Mouse (Mus musculus) layer of hippocampus, adult 9-11 months (tissue): ENCODE results near the gene Hpse.

Source experiments
- DNase-seq: peaks from one replicate; pipeline ENCODE4 v3.0.0; 2022

Gene Hpse

DNA sequence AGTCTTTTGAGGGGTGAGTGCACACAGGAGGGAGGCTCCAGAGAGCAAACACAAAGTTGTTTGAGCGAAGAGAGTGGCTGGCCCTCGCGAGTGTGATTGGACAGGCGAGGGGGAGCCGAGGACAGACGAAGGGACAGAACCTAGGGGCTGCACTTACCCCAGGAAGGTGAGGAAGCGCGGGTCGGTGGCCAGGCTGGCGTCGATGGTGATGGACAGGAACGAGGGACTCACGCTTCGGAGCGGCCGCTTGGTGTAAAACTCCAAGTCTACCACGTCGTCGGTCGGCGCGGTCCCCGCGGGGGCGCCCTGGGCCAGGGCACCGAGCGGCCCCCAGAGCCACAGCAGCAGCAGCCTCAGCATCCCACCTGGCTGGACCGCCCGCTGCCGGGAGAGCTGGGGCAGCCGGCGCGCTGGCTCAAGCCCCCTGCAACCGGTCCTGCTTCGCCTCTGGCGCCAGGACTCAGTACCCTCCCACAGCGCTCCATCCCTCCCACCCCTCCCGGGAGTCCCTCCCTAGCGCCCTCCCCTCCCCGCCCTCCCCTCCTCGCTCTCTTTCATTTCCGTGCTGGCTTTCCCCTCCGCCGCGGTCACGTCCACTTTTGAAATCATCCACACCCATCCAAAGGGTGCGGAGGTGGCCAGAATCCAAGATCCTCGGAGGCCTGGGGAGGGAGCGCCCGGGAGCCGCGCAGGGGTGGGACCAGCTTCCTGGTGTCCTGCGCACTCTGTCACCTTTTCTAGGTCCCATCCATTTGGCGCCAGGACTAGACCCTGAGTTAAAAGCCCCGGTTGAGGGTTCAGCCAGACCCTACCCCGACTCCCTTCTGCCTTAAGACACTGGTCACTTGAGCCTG, at the start of gene Hpse:
Hpse (minus strand) TSS at position 482 of the 854 bp plus-strand sequence.
- DNase-seq, result no peak

DNA sequence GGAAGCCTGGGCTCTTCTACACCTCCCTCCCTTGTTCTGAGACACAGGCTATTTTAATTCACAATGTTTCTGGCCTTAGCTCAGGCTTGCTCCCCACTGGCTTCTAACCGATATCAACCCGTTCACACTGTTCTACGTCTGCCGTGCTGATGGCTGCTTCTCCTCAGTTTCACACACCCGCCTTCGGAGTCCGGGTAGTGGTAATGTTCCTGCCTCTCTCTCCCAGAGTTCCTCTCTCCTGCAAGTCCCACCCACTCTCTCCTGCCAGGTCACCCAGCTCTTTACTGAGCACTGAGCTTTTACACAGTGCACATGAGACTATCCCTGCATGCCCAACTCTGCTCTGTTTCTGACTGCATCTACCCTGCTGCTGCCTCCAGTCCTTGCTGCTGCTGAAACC, 46.5 kb upstream of the Hpse start:
- DNase-seq, result no peak

DNA sequence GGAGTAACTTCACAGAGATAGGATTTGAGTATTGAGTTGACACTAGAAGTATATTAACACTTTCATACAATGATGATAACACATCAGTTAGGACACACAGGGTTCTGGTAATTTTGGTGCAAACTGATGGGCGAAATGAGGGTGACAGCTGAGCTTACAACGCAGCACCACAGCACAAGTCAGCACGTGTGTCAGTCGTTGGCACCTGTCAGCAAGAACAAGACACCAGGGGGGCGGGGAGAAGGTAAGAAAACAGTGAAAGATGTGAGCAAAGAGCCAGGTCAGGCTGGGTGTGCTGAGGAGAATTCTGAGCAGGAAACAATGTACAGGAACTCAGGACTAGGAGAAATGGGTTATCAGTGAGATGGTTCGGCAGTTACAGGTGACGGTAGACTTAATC, 42.2 kb upstream of the Hpse start:
- DNase-seq, result no peak

DNA sequence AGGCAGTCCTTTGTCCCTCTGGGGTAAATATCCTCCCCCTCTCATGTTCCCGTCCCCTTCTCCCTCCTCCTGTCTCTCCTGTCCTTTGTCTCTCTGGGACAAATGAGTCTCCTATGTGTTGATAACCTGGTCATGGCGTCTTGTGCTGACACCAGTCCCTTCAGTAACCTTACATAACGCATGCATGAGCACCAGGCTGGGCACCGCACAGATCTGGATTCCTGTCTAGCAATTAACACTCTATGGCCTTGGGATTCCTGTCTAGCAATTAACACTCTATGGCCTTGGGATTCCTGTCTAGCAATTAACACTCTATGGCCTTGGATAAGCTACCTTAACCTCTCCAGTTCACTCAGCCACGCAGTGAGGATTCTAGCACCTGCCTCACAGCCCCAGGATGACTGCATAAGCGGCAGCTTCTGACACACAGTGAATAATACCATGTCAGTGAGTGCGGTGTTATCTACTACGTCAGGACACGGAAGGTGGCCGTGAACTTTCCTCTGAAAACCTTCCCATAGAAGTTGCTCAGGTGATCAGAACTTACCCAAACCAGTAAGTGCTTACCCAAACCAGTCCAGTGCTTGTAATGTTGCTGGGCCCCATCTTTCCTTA, 40.6 kb upstream of the Hpse start:
- DNase-seq, result no peak

DNA sequence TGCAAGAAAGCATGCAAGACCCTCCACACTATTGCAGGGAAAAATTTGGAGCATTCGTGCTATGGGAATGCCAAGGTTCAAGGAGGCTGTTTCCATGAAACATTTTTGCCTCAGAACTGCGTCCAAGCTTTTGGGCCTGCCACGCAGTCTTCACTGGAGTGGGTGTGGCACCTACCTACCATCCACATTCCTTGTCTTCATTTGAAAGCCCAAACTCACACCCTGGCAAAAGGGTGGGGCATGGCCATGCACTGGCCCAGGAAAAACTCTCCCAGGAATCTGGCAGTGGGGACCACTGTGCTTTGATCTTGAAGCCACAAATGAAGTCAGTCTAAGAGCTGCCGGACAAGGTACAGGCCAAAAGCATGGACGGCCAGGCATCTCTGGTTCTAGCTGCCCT, 38.6 kb upstream of the Hpse start:
- DNase-seq, result no peak

DNA sequence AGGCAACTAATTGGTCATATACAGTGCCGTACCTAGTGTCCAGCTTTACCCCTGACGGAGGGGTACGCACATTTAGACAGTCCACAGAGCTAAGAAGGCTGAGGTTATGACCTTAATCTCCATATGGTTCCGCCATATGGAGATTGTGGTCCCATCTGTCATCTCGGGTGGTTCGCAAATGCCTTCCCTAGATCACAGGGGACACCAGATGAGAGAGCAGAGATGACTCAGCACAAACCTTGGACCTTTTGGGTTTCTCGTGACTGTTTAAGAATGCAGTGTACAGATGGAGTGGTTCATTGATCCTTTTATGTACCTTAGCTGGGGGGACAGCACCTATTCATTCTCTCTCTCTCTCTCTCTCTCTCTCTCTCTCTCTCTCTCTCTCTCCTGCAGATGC, 33.9 kb upstream of the Hpse start:
- DNase-seq, result no peak

DNA sequence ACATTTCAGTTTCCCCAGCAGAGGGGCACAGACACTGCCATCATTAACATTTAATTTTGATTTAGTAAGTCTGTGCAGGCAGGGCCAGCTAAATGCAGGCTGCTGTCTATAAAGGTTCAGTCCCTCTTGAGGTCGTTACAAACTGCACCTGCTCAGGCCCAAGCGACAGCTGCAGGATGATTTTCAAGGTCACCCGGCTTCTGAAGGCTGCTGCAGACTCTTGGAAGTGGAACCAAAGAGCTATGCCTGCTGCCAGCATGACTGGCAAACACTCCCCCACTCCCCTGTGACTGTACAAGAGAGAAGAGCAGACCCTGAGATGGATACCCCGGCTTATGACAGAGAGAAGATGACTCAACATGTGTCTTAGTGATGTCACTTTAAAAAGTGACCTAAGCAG, 32.1 kb upstream of the Hpse start:
- no peak for DNase-seq

DNA sequence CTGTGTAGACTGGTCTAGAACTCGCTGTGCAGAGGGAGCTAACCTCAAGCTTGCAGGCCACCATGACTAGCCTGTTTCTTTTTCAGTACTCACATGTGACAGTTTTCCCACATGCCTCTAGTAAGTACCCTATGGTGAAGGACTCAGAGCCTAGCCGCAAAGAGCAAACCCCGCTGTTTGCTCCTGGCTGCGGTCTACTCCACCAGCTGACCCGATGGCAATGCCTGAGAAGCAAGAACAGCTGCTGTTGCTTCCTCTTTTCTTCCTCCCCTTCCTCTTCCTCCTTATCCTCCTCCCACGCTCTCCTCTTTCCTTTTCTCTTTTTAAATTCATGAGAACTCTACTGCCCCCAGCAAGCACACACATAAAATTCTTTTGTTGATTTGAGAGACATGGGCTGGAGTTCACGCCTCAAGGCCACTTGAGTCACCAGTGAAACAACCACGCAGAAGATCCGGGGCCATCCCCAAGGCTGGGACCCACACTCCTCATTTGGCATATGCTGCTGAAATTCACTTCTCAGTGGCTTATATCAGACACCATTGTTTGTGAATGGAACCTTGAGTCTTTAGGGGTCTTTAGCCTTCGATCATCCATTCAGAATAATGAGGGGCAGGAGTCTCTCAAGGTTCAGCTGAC, 31.2 kb upstream of the Hpse start:
- peak; percentile 42 for DNase-seq

DNA sequence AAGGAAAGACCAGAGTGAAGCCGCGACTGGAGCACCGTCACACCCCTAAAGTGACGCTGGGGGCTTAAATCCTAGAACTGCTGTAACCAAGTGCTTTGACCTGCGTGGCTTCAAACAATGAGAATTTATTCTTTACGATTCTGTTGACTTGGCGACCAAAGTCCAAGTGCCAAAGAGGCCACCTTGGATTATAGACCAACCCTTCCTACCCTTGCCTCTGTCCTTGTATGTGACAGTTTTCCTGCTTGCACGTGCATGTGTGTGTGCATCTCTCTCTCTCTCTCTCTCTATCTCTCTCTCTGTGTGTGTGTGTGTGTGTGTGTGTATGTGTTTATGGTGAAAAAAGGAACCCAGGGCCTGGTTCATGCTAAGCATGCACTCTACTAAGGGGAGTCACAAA, 19.3 kb upstream of the Hpse start:
- DNase-seq, result no peak

DNA sequence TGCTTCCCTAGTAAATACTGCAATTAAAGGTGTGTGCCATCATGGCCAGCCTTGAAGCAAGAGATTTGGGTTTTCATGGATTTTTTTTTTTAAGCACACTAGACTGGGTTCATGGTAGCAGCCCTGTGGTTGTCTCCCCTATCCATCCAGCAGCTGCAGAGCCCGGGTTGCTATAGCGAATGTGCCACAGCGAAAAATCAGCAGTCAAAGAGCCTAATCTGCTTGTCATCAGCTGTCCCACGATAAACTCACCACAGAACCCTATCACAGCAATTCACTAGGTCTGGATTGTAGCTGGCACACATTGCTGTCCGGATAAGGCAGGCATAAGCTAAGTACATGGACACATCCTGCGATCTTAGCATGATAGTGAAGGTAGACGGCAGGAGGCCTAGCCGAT, 17.4 kb upstream of the Hpse start:
- no peak for DNase-seq

DNA sequence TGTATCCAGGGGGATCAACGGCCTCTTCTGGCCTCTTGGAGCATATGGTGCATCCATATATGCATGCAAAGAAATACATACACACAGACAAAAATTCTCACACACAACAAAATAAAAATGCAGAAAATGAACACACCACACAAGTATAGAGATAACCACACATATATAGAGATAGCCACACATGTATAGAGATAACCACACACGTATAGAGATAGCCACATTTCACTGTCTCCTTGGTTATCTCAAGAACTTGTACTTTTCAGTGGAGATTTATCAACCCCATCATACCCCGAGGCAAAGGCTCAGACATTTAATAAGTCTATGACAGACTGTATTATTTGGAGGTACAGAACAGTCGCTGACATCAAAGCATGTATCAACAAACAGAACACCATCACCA, 15.0 kb upstream of the Hpse start:
- no peak for DNase-seq

DNA sequence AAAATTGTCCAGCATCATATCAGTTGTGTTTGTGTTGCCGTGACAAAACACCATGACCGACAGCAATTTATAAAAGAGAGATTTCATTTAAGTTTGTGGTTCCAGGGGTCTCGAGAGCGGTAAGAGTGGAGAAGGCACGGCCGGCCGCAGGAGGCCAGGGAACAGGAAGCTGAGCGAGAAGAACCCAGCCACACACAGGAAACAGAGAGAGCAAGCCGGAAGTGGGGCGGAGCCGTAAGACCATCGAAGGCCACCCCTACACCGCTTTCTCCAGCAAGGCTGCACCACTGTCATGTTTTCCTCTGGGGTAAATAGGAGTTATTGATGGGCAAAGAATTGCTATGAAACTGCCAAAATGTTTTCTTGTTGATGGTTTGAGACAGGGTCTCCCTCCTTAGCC, 9.2 kb upstream of the Hpse start:
- DNase-seq, result no peak

DNA sequence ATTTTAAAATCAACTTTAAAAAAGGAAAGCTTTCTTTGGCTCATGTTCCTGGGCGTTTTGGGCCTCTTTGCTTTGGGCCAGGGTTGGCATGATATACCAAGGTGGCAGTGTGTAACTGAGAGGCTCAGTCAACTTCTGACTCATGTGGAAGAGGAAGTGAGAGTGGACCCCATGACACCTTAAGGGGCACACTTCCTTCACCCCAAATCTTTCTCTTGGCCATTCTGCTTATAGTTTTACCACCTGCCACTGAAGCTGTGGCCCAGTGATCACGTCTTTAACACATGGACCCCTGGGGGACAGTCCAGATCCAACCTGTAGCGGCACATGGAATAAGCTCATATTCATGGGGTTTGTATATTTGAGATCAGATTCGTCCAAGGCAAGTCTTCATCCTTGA, 6.5 kb upstream of the Hpse start:
- DNase-seq, result no peak

DNA sequence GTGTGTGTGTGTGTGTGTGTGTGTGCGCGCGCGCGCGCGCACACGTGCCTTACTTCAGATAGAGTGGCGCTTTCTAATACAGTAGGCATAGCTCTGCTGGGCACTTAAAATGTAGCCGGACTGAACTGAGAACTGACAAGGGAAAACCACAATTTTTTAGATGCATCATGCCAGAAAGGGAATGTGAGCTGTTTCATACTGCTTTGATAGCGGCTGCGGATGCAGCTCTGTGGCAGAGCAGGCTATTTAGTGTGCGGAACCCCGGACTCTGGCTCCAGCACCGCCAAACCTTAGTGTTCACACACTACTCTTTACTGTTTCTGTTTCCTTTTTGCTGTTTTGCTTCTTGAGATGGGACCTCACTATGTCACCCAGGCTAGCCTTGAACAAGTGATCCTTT, 2.8 kb downstream of the Hpse start:
- DNase-seq, result no peak

DNA sequence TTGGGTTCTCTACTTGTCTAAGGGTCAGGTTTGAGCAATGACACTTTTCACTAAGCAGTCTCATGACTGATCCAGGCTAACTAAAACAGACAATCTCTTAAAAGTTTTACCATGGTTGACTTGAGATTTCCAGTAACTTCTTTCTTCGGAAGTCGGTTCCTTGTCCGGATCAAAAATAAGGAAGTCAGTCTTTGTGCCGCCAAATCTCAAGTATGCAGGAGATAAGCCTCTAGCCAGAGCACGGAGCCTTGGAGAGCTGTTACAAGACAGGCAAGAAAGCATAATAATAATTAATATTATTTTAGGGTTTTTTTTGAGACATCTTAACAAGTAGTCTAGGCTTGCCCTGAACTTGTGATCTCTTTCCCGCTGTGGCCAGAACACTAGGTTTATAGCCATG, 8.3 kb downstream of the Hpse start:
- DNase-seq, result no peak

DNA sequence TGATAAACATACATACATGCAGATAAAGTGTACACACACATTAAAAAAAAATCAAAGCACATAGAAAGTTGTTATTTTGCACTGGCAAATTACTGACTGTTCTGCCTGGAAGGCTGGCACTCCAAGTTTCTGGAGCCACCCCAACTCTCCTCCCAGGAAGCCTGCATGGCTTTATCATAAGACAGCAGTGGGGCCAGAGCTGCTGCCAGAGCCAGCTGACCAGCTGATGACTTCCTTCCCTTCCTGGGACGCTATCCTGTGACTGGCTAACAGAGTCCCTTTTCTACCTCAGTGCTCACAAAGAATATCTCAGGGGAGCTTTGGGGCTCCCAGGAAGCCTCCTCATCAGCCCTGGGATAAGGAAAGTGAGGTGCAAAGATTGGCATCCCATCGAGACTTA, 9.5 kb downstream of the Hpse start:
- DNase-seq, result no peak

DNA sequence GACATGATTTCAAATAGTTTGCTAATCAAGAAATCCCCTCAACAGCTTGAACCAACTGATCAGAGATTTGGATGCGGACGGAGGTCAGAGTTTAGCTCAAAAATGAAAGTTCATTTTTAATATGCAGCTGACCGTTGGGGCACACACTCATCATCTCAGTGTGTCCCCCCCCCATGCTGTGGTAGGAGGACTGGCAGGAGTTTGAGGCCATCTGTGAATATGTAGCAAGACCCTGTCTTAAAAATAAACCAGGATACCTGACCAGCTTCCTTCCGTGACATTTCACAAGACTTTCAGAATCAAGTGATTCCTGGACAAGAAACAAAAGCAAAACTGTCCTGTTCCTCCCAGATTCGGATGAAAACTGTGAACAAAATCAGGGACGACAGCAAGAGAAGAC, 10.5 kb downstream of the Hpse start:
- DNase-seq, result no peak

DNA sequence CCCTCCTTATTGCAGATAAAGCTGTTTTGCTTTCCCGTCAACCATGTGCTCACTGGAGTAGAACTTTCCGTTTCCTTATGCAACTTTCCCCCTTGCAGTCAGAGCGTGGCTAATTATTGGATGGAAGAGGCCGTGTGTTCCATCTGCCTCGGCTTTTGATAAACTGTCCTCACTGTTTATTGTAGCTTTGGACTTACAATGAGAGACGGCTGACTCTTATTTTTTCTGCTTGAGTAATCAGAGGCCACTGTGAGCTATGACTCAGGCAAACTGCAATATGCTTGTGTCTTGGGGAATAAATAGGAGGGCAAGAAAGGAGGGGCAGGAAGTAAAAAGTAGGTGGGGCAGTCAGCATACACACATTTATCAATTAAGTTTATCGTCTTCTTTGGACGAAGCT, 12.8 kb downstream of the Hpse start:
- no peak for DNase-seq

DNA sequence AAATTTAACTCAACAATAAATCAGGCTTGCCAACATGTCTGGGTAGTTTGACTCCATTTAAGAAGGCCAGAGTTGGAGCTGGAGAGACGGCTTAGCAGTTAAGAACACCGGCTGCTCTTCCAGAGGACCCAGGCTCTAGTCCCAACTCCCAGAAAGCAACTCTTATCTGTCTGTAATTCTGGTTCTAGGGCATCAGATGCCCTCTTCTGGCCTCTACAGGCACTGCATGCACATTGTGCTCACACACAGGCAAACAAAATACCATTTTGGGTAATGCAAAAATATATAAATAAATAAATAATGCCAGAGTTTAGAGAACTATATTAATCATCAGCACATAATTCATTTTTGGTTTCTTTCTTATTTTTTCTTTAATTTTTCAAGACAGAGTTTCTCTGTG, 15.2 kb downstream of the Hpse start:
- DNase-seq, result no peak

DNA sequence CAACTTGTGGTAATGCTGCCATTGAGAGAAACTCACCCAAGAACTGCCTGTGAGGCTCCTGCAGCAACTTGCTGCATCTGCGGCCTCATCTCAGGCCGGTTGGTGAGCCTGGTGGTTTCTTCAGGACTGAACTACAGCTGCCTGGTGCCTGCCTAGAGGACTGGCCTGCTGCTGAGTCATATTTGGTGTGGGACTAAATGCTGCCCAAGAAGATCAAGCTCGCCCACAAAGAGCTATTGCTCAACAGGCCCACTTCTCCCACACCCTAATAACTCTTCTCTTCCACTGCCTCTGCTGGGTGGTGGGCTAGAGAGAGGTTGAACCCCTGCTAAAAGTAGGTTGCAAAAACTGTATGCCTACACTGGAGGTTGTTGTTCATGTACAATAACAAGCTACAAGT, 17.2 kb downstream of the Hpse start:
- no peak for DNase-seq

DNA sequence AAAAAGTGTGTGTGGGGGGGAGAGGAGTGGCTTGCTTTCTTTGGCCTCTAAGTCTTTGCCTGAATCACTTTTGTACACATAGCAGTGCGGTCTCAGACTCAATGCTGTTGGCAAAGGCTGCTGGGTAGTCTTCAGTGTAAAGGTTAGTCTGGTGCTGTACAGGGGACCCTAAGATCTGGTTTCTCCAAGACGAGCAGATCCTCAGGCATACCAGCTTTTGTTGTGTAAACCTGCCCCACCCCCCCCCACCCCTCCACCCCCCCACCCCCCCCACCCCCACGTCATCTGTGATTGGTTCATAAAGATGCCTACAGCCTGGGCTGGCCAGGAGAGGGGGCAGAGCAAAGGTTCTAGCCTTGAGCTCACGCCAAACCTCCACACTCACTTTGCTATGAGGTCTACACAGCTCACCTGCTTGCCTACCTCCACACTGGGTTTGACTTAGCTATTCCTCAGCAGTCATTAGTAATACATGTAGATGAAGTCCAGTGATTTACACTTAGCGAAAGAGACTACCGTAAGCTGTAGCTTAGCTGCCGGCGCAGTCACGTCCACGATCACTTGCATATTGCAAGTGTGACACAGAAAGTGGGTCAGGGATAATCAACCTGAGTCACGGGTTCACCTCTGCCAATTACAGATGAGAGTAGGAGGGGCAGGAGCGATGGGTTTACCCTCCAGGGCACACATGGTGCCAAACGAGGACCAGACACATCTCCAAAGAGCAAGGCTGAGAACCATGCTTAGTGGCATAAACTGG, 18.5 kb downstream of the Hpse start:
- DNase-seq, result no peak

DNA sequence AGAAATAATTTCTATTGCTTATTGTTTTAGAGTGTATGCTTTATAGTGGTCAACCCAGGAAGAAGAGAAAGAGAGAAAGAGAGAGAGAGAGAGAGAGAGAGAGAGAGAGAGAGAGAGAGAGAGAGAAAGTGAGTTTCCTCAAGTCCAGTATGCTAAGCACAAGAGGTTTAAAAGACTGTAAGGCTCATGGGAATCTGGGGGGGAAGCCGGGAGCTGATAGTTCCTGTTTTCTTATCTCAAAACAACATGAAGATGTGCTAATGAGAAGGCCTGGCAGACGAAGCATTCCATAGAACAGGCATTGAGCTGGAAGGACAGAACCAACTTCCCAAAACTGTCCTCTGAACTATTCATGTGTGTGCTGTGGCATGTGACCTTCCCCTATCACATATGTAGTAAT, 21.6 kb downstream of the Hpse start:
- no peak for DNase-seq

DNA sequence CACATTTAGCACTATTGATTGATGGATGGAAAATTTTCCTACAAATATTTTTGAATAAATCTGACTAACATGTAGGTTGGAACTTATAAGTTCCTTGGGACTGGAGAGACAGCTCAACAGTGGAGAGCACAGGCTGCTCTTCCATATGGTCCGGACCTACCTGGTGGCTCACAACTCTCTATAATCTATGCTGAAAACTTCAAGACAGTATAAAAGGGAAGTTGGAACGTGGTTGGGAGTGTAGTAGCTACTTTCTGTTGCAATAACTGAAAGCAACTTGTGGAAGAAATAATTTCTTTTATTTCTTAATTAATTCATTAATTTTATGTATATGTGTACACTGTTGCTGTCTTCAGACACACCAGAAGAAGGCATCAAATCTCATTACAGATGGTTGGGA, 22.1 kb downstream of the Hpse start:
- DNase-seq, result no peak

DNA sequence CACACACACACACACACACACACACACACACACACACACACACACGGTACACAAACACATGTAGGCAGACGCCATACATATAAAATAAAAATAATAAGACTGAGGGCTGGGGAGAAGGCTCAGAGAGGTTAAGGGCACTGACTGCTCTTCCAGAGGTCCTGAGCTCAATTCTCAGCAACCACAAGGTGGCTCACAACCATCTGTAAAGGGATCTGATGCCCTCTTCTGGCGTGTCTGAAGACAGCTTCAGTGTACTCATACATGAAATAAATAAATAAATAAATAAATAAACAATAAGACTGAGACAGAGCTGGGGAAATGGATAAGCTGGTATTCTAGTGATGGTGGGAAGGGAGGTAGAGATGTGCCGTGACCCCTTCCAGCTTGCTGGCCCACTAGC, 33.9 kb downstream of the Hpse start:
- no peak for DNase-seq
